Mouse (Mus musculus) neural tube, embryonic 13.5 days (tissue): Measurements from ENCODE around the gene Arhgef1. TPM values are rescaled to one million over a fixed set of nuclear protein-coding genes. Genes with fewer than 3 reads are reported as not detected.

ENCODE experiments used
- ATAC-seq: fragments of 200-750 bp; cut with Nextera tagmentation; 2 replicates; pipeline ENCODE4 v1.8.0; 2017; ENCODE audit warnings: low read depth, mild to moderate bottlenecking, moderate TSS enrichment, moderate library complexity
- H3K27ac ChIP-seq: fragments of 300-500 bp; sonication (generic); replicated peaks from 2 replicates; pipeline ENCODE4 v1.5.1; 2015; ENCODE audit warnings: moderate library complexity, mild to moderate bottlenecking, inconsistent platforms
- H3K27me3 ChIP-seq: fragments of 300-500 bp; sonication (generic); 2 replicates; pipeline ENCODE4 v1.6.1; 2015; ENCODE audit warnings: mild to moderate bottlenecking, inconsistent platforms
- H3K36me3 ChIP-seq: fragments of 300-500 bp; sonication (generic); 2 replicates; pipeline ENCODE4 v1.6.1; 2015; ENCODE audit warnings: mild to moderate bottlenecking, inconsistent platforms
- H3K4me1 ChIP-seq: fragments of 300-500 bp; sonication (generic); replicated peaks from 2 replicates; pipeline ENCODE4 v1.6.1; 2015; ENCODE audit warnings: inconsistent platforms
- H3K4me2 ChIP-seq: fragments of 300-500 bp; sonication (generic); 2 replicates; pipeline ENCODE4 v1.6.1; 2015; ENCODE audit warnings: inconsistent platforms, mild to moderate bottlenecking, moderate library complexity
- H3K4me3 ChIP-seq: fragments of 300-500 bp; sonication (generic); 2 replicates; pipeline ENCODE4 v1.5.1; 2015; ENCODE audit warnings: mild to moderate bottlenecking, inconsistent platforms
- H3K9ac ChIP-seq: fragments of 300-500 bp; sonication (generic); 2 replicates; pipeline ENCODE4 v1.6.1; 2015; ENCODE audit warnings: moderate library complexity, mild to moderate bottlenecking, inconsistent platforms
- H3K9me3 ChIP-seq: fragments of 300-500 bp; sonication (generic); 2 replicates; pipeline ENCODE4 v1.6.1; 2016; ENCODE audit warnings: inconsistent platforms
- WGBS: fragments of 180-500 bp; shearing (Covaris S2); methylation state at CpG from one replicate; pipeline ENCODE4 v1.1.7; 2015; 5-methylcytosine and 5-hydroxymethylcytosine counted together
- microRNA-seq: library from miRNA; unstranded; fragments of <30 nt; microRNA quantifications from one replicate; pipeline ENCODE4, GENCODE M21; 2016
- polyA plus RNA-seq: library from polyadenylated mRNA; unstranded; fragments of >200 nt; fragmentation: Nextera tagmentation; extraction: Ambion mirVana; gene quantifications from 2 replicates; pipeline ENCODE4 v1.2.1, GENCODE M21; 2015

Gene Arhgef1
- polyA plus RNA-seq, 1 experiment from 2014 or later: 61.9 TPM

GRCm38 (mm10) chr7:24974893-24975595, 72.3 kb downstream of the Arhgef1 start:
- WGBS: 29% methylated on average over 9 of the region's 9 CpGs
- no peaks in the 10 kb centered on the region for H3K27me3 ChIP-seq
- no peak overlapping the region for H3K4me3 ChIP-seq
- peaks cover 12% of the 10 kb centered on the region for H3K4me1 ChIP-seq
- no peaks in the 10 kb centered on the region for H3K9me3 ChIP-seq
- H3K9ac ChIP-seq: no peak overlapping the region
- ATAC-seq: no peak
- H3K4me2 ChIP-seq: no peak overlapping the region
- no peak overlapping the region for H3K27ac ChIP-seq
- peaks cover 31% of the 10 kb centered on the region for H3K36me3 ChIP-seq

Small RNAs within 50 kb of the gene (microRNA-seq; reads per million reads assigned to microRNA genes)
- 0.44 reads per million for gene Mir7046

Other genes with a start within 250 kb of the Arhgef1 start
- not detected in 2 replicates for gene Tex101, start 226.2 kb upstream of the Arhgef1 start, polyA plus RNA-seq
- not detected in 2 replicates for gene BC049730, start 193.7 kb upstream of the Arhgef1 start, polyA plus RNA-seq
- gene Gm4763, start 176.0 kb upstream of the Arhgef1 start, polyA plus RNA-seq: not detected in 2 replicates
- 0.21 and 0.33 TPM in 2 replicates for gene Cd177, start 142.6 kb upstream of the Arhgef1 start, polyA plus RNA-seq
- gene Ceacam10, start 125.7 kb upstream of the Arhgef1 start, polyA plus RNA-seq: 0.52 TPM in 1 of 2 replicates, not detected in the other
- 35.5 and 48.2 TPM in 2 replicates for gene Gm9844, start 40.7 kb upstream of the Arhgef1 start, polyA plus RNA-seq
- not detected in 2 replicates for gene Lypd4, start 33.0 kb upstream of the Arhgef1 start, polyA plus RNA-seq
- gene Dmrtc2, start 32.9 kb upstream of the Arhgef1 start, polyA plus RNA-seq: not detected in 2 replicates
- 1,220 and 1,295 TPM in 2 replicates for gene Rps19, start 18.5 kb upstream of the Arhgef1 start, polyA plus RNA-seq
- gene Cd79a, start 5.5 kb upstream of the Arhgef1 start, polyA plus RNA-seq: 0.31 and 0.33 TPM in 2 replicates
- 1.0 and 1.2 TPM in 2 replicates for gene Gm4881, start 41.6 kb downstream of the Arhgef1 start, polyA plus RNA-seq
- 255 and 276 TPM in 2 replicates for gene Rabac1, start 69.8 kb downstream of the Arhgef1 start, polyA plus RNA-seq
- 261 and 282 TPM in 2 replicates for gene Atp1a3, start 103.0 kb downstream of the Arhgef1 start, polyA plus RNA-seq
- 15.2 and 15.3 TPM in 2 replicates for gene Grik5, start 169.4 kb downstream of the Arhgef1 start, polyA plus RNA-seq
- 32.8 and 35.4 TPM in 2 replicates for gene Zfp574, start 169.7 kb downstream of the Arhgef1 start, polyA plus RNA-seq